ENCODE assay signal across 7 mouse cellular contexts in the genomic region with DNA sequence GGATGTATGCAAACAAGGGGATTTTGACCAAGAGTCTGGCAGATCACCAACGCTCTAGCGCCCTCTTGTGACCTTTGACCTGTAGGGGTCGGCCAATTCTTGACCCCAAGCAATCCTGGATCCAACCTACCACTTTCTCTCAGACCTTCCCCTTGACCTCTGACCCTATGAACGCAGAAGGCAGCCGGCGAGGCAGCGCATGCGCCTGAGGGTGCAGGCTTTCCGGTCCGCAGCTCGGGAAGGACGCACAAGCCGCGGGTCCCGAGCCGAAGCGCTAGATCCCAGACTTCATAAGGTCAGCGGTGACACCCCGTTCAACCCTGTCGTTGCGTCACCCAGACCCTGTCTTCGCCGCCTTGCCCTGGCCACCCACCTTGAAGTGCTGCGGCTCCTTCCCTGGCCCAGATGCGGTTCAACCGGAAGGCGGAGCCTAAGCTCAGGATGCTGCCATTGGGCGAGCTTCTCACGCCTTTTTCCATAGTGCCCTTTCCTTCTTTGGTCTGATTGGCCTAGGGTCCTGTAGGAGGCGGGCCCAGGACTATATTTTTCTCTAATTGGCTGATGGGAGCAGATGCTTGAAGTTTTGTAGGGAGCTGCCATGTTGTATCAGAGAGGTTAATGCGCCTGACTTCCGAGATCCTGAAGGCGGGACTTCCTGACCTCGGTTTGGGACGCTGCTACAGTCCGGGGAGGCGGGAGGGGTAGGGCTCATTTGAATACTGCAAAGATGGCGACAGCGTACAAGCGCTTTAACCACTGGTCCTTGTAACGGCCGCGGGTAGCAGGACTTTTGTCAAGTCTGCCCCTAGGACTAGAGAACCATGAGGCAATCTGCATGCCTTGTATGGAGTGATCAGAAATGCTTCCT. TPM values are rescaled to one million over a fixed set of nuclear protein-coding genes. Genes with fewer than 3 reads are reported as not detected.
DNase-seq lines count a peak whose midpoint lies in the region; ATAC-seq and TF ChIP-seq lines count a peak whose summit lies in the region.

TSS of gene Ndufs8 (minus strand) at position 438 of the 868 bp plus-strand sequence.

- H3K4me1 ChIP-seq in embryonic facial prominence, embryonic 10.5 days: peaks cover 30% of the 10 kb centered on the region
- 0 out of 2 replicates have a peak, but pooled peaks cover 18% of the 10 kb centered on the region for H3K4me1 ChIP-seq in intestine, postnatal 0 days (replicated peaks; ENCODE audit: control insufficient read depth, insufficient read depth, low read length)
- H3K4me1 ChIP-seq in midbrain, embryonic 12.5 days: peaks cover 17% of the 10 kb centered on the region
- H3K4me1 ChIP-seq in small intestine, adult 2 months (ENCODE audit: control insufficient read depth, insufficient read depth, insufficient read length, low read length): peaks cover 6% of the 10 kb centered on the region

- no peaks in the 10 kb centered on the region for H3K9me3 ChIP-seq in embryonic facial prominence, embryonic 10.5 days
- H3K9me3 ChIP-seq in intestine, postnatal 0 days (ENCODE audit: control insufficient read depth): no peaks in the 10 kb centered on the region
- no peaks in the 10 kb centered on the region for H3K9me3 ChIP-seq in midbrain, embryonic 12.5 days

- intact Hi-C loops in left cerebral cortex, postnatal 4 days (cut with DNase I): no loop called here

- peak within 1 kb of the TSS; percentile 77 for H3K4me2 ChIP-seq in intestine, postnatal 0 days (replicated peaks; ENCODE audit: low read depth)
- peak within 1 kb of the TSS; percentile 74 for H3K4me2 ChIP-seq in midbrain, embryonic 12.5 days (replicated peaks)

- peak within 1 kb of the TSS; percentile 77 for H3K4me3 ChIP-seq in embryonic facial prominence, embryonic 10.5 days
- peak within 1 kb of the TSS; percentile 65 for H3K4me3 ChIP-seq in intestine, postnatal 0 days (ENCODE audit: low read depth, low read length)
- peak within 1 kb of the TSS; percentile 72 for H3K4me3 ChIP-seq in midbrain, embryonic 12.5 days
- peak within 1 kb of the TSS; percentile 73 for H3K4me3 ChIP-seq in small intestine, adult 2 months (ENCODE audit: low read depth, low read length)

- peak within 1 kb of the TSS; percentile 57 for H3K9ac ChIP-seq in intestine, postnatal 0 days (ENCODE audit: low read depth, low read length)
- H3K9ac ChIP-seq in midbrain, embryonic 12.5 days (replicated peaks): peak within 1 kb of the TSS; percentile 61

- H3K36me3 ChIP-seq in embryonic facial prominence, embryonic 10.5 days (replicated peaks): peaks cover 41% of the 10 kb centered on the region
- H3K36me3 ChIP-seq in intestine, postnatal 0 days (ENCODE audit: control insufficient read depth, insufficient read depth): peaks cover 23% of the 10 kb centered on the region
- peaks cover 33% of the 10 kb centered on the region for H3K36me3 ChIP-seq in midbrain, embryonic 12.5 days
- H3K36me3 ChIP-seq in small intestine, adult 2 months (ENCODE audit: control insufficient read depth, insufficient read depth, low read length): peaks cover 27% of the 10 kb centered on the region

- H3K27ac ChIP-seq in embryonic facial prominence, embryonic 10.5 days (replicated peaks): peak within 1 kb of the TSS; percentile 93
- peak within 1 kb of the TSS; percentile 73 for H3K27ac ChIP-seq in intestine, postnatal 0 days (ENCODE audit: low read depth, low read length)
- peak within 1 kb of the TSS; percentile 78 for H3K27ac ChIP-seq in midbrain, embryonic 12.5 days (replicated peaks)
- peak within 1 kb of the TSS; percentile 83 for H3K27ac ChIP-seq in small intestine, adult 2 months (ENCODE audit: insufficient read depth, low read depth, low read length)

- H3K27me3 ChIP-seq in embryonic facial prominence, embryonic 10.5 days (replicated peaks; ENCODE audit: low read depth, poor library complexity, severe bottlenecking): no peaks in the 10 kb centered on the region
- no peaks in the 10 kb centered on the region for H3K27me3 ChIP-seq in intestine, postnatal 0 days (replicated peaks; ENCODE audit: control insufficient read depth, insufficient read depth, low read length)
- peaks cover 1% of the 10 kb centered on the region; the same call in 1 of the 2 replicates for H3K27me3 ChIP-seq in midbrain, embryonic 12.5 days
- no peaks in the 10 kb centered on the region for H3K27me3 ChIP-seq in small intestine, adult 2 months (ENCODE audit: control insufficient read depth, insufficient read depth, low read length)

- under 1% methylated on average over 43 of the region's 43 CpGs for WGBS in embryonic facial prominence, embryonic 10.5 days
- under 1% methylated on average over 43 of the region's 43 CpGs for WGBS in intestine, postnatal 0 days
- under 1% methylated on average over 43 of the region's 43 CpGs for WGBS in midbrain, embryonic 12.5 days
- WGBS in small intestine, adult 2 months: under 1% methylated on average over 43 of the region's 43 CpGs

- peak; percentile 36 for TF ChIP-seq CTCF in intestine, postnatal 0 days (IDR thresholded peaks at IDR 0.05; ENCODE audit: low read depth)
- peak; percentile 28; the same call in 1 of the 2 replicates for TF ChIP-seq CTCF in small intestine, adult 2 months (IDR thresholded peaks at IDR 0.05; ENCODE audit: extremely low read depth, insufficient read length, insufficient replicate concordance, low read depth, low read length)

- peak; percentile 92 for DNase-seq in adrenal gland, postnatal 10 days
- DNase-seq in embryonic facial prominence, embryonic 10.5 days (ENCODE audit: low spot score): peak; percentile 94
- DNase-seq in gonadal fat pad, adult 2 months (ENCODE audit: low read depth): peak; percentile 98
- peak; percentile 89 for DNase-seq in left cerebral cortex, postnatal 4 days

- peak; percentile 96 for ATAC-seq in intestine, postnatal 0 days
- ATAC-seq in midbrain, embryonic 12.5 days (ENCODE audit: low FRiP score, low read depth): peak; percentile 98

- peak; percentile 53; the same call in 1 of the 2 replicates for TF ChIP-seq POLR2A in small intestine, adult 2 months (IDR thresholded peaks at IDR 0.05; ENCODE audit: low read depth, low read length)

RNA-seq across cellular contexts. Expression of gene Ndufs8, which starts in this region (rescaled TPM):
- 100 to 1,000 TPM; 409 to 436 TPM for total RNA-seq in adrenal gland, postnatal 10 days (2021)
- 250 and 258 TPM in 2 replicates for polyA plus RNA-seq in embryonic facial prominence, embryonic 10.5 days (2016; fragmentation: Nextera tagmentation; extraction: Ambion mirVana)
- polyA plus RNA-seq in gonadal fat pad, adult 2 months (2012; rRNA removed): 225 and 260 TPM in 2 replicates
- 303 and 317 TPM in 2 replicates for polyA plus RNA-seq in intestine, postnatal 0 days (2015; fragmentation: Nextera tagmentation; extraction: Ambion mirVana)
- 100 to 1,000 TPM in 1 of 2 experiments, 10 to 100 TPM in 1; 94.0 to 102 TPM for total RNA-seq in left cerebral cortex, postnatal 4 days (2021)
- polyA plus RNA-seq in midbrain, embryonic 12.5 days (2016; fragmentation: Nextera tagmentation; extraction: Ambion mirVana): 193 and 210 TPM in 2 replicates
- polyA plus RNA-seq in small intestine, adult 2 months (2012; rRNA removed): 303 and 423 TPM in 2 replicates

Comparison
In these comparisons a context has a peak if more than half of its experiments do, and no peak if none do; other contexts are left out.
1. Peak in every context shown above with its lines: DNase-seq, ATAC-seq, H3K4me3 ChIP-seq and H3K27ac ChIP-seq.